Mouse (Mus musculus): ENCODE measurements at regions not wholly inside any gene's neighbourhood (a gene's known extent, or its start where the extent isn't known, plus 50 kb on each side); places are given as distances from the start of the nearest gene placed in this dataset.

GRCm38 (mm10) chr10:102835814-102836213 is 194.2 kb downstream of the Alx1 start:
- TF ChIP-seq POLR2A (IDR thresholded peaks at IDR 0.05; ENCODE audit: insufficient read length, low read depth), result no peak
- no peak for TF ChIP-seq REST (IDR thresholded peaks at IDR 0.05; ENCODE audit: insufficient read depth, insufficient read length)
- TF ChIP-seq CEBPB (IDR thresholded peaks at IDR 0.05; ENCODE audit: insufficient read depth, poor library complexity, severe bottlenecking), result no peak
- TF ChIP-seq POLR2AphosphoS2 (IDR thresholded peaks at IDR 0.05; ENCODE audit: insufficient read length, low read depth), result no peak
